Mouse (Mus musculus) E14TG2a.4 (cell line): ENCODE measurements around the gene Cnga1.

Source experiments
- CTCF ChIP-seq: conservative IDR thresholded peaks from 2 replicates; pipeline ENCODE4 v1.5.1; 2014; ENCODE audit warnings: low read length
- NANOG ChIP-seq: IDR thresholded peaks from 2 replicates; pipeline ENCODE4 v1.6.1; 2014; ENCODE audit warnings: borderline replicate concordance, low read length, mixed read lengths

DNA sequence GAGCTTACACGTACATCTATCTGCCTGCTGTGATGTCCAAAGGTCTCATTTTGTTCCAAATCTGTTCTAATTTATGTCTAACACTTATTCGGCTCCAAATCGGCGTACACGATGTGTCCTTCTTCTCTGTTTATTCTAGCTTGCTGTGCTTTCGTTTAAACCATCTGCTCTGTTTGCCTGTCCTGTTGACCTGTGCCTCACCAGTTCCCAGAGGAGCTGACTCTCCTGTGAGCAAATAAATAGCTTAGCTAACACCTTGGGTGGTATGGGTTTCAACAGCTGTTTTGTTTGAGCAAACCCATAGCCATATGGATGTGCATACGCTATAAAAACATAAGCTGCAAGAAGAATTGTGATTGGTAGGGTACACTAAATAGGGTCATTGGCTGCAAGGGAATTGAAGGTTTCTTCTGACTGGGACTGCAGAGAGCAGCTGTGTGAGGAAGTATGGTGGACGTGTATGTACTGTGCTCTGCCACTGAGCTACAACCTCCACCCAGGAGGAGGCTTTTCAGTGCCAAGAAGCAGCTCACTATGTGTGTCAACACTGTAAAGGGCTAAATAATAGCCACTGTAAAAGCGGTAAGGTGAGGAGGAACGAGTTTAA, 9.1 kb upstream of the Cnga1 start:
- TF ChIP-seq CTCF, result no peak
- no peak for TF ChIP-seq NANOG
